Mouse (Mus musculus): ENCODE measurements around the gene Taar5.

Gene Taar5

DNA sequence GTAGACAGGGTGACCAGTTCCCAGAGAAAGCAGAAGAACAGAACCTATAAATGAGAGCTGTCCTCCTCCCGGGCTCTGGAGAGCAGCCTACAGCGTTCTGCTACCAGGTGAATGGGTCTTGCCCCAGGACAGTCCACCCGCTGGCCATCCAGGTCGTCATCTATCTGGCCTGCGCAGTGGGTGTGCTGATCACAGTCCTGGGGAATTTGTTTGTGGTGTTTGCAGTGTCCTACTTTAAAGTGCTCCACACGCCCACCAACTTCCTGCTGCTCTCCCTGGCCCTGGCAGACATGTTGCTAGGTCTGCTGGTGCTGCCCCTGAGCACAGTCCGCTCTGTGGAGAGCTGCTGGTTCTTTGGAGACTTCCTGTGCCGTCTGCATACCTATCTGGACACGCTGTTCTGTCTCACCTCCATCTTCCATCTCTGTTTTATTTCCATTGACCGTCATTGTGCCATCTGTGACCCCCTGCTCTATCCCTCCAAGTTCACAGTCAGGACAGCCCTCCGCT lies at the start of gene Taar5:
Gene Taar5 (plus strand): TSS at position 51 of the 510 bp plus-strand sequence.
- no peak for DNase-seq

DNA sequence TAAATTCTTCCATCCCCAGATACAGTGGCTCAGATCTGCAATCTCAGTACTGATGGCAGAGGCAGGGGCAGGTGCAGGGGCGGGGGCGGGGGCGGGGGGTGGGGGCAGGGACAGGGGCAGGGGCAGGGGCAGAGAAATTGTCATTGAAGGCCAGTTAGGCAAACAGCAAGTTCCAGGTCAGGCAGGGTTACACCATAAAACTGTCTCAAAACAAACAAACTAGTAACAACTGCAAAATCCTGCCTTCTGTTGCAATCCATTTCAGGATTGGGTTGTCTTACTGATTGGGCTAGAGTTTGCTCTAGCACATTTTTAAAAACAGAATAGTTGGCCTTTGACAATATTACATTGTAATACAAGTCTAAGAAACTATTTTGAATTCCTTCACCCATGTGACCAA lies 48.0 kb upstream of the Taar5 start:
- peak in 1 of 2 experiments; percentile 6 for DNase-seq

DNA sequence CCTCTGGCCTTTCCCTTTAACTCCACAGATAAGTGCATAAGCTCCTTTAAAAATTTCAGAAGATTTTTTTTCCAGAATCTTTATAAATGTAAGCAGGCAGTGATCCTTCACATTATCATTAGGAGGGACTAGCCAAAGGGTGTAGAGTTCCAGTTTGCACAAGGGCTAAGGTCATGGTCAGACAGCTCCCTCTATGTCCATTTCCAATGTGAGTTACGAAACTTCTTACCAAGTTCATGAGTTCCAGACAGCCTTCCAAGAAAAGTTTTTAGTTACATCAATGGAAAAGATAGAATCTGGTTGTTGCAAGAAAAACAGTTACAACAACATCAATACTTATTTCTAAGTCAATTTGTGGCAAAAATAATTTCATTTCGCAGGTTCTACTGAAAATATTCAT lies 46.6 kb upstream of the Taar5 start:
- DNase-seq: no peak

DNA sequence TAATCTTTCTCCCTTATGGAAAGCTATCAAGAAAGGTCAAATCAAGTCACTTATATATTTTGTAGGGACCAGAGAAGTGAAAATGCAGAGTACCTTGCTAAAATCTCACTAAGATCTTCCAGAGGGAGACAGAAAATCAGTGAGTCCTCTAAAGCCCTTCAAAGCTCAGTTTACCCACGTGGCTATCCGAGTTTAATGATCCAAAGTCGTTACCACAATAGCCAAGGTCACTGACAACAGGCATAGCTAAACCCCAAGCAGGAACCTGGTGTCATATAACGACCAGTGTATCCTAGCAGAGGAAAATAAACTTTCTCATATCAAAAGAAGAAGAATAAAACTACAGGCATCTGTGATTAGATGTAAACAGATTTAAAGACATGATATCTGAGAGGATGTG lies 32.9 kb upstream of the Taar5 start:
- DNase-seq: no peak

DNA sequence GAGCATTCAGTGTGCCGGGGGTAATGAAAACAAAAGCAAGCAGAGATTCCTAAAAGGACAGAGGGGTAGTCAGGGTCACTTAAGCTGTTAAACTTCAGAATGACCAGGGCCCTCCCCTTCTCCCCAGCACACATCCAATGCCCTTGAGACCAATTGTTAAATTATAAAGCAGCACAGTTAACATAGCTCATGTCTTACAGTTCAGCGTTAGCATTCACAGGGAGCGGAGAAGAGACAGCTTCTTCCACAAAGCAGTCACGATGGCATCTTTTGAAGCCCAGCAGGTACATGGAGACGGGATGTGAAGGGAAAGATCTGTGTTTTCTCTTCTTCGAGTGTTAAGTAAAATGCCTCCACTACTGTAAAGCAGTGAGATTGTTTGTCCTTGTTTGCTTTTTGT lies 32.2 kb upstream of the Taar5 start, which contains the start of gene Taar2:
Gene Taar2 (plus strand): TSS at position 261 of the 400 bp plus-strand sequence.
- no peak for DNase-seq

DNA sequence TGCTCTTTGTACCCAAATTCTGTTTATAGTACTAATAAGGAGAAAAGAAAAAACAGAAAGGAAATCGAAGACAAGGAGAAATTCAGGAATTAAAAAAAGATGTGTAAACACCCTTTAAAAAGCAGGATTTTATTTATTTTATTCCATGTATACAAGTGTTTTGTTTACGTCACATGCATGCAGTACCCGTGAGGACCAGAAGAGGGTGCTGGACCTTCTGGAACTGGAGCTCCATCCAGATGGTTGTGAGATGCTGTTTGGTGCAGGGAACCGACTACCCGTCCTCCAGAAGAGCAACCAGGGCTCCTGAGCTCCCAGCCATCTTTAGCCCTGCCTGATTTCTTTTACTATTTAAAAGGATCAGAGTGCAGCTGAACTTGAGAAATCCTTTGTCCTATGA lies 28.0 kb upstream of the Taar5 start:
- DNase-seq: peak in 1 of 2 experiments; percentile 42

DNA sequence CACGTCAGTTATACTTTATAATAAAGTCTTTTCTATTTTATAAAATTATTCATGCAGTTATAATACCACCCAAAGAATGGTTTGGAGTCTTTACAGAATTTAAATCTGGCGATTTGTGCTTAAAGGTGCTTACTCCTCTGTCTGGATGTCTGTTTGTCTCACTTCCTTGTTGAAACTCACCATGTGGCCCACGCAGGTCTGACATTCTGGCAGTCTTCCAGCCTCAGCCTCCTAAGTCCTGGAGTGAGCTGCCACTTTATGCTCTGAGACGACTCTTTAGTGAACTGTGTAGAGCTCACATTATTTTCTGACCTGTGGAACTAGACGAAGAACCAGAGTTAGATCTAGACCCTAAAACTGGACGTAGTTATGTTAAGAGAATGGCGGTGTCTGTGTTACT lies 22.5 kb upstream of the Taar5 start:
- DNase-seq: peak in 1 of 2 experiments; percentile 6

DNA sequence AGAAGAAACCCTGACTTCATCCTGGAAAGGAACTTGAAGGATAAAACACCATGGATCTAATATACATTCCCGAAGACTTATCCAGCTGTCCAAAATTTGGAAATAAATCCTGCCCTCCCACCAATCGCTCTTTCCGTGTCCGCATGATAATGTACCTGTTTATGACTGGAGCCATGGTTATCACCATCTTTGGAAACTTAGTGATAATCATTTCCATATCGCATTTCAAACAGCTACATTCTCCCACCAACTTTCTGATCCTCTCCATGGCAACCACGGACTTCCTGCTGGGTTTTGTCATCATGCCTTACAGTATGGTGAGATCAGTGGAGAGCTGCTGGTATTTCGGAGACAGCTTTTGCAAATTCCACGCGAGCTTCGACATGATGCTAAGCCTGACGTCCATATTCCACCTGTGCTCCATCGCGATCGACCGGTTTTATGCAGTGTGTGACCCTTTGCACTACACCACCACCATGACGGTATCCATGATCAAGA lies 20.9 kb upstream of the Taar5 start, which contains the start of gene Taar3:
Gene Taar3 (plus strand): TSS at position 51 of the 498 bp plus-strand sequence.
- DNase-seq: no peak

DNA sequence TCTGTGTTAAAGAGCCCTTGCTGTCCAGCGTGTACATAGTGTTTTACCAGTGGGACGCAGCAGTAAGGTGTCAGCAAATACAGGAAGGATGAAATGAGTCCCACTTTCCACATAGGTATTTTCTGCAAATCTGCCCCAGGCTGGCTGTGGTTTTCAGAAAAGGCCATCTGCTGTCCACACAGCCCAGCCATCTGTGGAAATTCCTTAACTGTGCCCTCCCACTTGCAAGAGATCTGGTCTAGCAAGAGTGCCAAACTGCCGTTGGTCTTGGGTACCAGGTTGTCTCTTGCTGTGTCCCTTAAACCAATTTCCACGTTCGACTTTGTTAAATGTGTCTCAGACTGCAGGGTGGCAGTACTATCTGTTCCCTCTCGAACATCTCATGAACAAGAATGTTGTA lies 18.8 kb upstream of the Taar5 start:
- DNase-seq: no peak

DNA sequence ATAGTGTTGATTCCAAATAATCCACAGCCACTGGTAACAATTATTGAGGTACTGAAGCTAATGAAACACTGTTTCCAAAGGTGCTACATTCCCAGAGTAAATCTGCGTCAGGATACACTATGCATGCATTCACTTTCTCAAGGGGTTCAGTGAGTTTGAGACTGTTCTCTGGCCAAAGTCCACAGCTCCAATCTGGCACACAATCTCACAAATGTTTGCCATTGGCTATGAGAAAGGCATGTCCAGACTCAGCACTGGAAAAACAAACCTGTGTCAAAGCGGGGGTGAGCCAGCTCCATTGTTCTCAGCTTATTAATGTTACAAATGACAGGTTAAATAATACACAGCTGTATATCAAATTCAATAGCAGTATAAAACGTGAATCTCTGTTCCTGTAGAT lies 11.4 kb upstream of the Taar5 start:
- DNase-seq: peak; percentile 63 to 72

DNA sequence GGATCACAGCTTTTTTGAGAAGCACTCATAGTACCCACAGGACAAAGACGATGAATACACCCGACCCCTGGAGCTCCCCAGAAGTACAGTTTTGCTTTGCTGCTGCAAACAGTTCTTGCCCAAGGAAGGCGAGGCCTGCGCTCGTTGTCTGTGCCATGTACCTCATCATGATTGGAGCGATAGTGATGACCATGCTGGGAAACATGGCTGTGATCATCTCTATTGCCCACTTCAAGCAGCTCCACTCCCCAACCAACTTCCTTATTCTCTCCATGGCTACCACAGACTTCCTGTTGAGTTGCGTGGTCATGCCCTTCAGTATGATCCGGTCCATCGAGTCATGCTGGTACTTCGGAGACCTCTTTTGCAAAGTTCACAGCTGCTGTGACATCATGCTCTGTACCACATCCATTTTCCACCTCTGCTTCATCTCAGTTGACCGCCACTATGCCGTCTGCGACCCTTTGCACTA lies 10.0 kb upstream of the Taar5 start, which contains the start of gene Taar4:
Gene Taar4 (plus strand): TSS at position 51 of the 472 bp plus-strand sequence.
- no peak for DNase-seq

DNA sequence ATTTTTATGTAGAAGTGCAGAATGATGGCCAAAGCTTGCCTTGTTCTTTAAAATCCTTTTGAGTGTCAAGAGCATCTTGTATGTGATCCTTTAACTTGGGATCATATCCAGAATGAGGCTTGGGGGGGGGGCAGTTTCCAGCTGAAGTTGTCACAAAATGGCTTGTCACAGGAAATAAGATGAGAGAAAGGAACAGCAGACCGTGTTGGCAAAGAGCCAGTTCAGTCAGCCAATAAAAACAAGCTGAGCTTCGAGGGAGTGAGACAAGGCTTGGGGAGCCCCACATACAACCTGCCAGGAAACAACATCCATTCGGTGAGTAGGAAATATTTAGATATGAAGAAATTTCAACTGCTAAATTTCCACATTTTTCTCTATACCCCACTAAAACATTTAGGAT lies 7.1 kb upstream of the Taar5 start:
- peak in 1 of 2 experiments; percentile 7 for DNase-seq

DNA sequence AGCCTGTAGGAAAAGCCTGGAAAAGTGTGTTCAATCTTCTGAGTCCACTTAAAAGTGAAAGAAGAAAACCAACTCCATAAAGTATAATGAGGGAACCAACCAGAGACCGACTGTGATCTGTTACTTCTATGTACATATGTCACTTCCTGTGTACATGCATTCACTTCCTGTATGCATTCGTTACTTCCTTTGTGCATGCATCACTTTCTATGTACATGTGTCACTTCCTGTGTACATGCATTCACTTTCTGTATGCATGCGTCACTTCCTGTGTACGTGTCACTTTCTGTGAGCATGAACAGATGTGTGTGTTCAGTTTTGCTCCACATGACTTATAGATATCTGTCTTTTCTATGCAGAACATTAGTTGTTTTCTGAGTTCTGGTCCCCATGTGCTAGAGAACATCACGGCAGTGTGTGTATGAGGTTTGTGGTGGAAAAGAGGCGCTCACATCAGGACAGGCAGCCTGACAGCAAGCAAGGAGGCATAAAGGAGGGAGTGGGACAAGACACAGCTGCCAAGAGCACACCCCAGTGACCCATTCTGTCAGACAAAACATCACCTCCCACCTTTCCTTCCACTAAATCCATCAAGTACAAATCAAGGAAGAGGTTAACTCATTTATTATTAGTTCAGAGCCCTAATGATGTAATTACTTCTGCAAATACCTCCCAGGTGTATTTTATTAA lies 5.4 kb upstream of the Taar5 start:
- DNase-seq: no peak

DNA sequence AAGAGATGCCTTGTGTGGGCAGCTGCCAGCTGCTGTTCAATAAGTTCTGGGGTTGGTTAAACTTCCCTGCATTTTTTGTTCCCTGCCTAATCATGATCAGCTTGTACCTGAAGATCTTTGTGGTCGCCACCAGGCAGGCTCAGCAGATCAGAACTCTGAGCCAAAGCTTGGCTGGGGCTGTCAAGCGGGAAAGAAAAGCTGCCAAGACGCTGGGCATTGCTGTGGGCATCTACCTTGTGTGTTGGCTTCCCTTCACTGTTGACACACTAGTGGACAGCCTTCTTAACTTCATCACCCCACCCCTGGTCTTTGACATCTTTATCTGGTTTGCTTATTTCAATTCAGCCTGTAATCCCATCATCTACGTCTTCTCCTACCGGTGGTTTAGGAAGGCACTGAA lies 750 bp downstream of the Taar5 start:
- DNase-seq: no peak

DNA sequence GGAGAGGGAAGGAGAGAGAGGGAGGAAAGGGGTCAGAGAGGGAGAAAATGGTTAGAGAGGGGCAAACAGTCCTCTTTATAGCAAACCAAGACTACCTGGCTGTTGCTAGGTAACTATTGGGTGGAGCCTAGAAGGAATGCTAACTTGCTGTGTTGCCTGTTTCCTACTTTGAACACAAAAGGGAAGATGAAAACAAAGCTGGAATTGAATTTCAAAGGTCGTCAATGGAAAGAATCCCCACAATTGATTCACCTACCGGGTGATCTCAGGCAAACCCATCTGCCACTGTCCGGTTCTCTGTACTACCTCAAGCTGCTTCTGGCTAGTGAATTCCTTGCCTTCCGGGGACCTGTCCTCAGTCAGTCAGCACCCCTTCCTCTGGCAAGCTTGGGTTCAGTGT lies 7.5 kb downstream of the Taar5 start:
- DNase-seq: no peak

DNA sequence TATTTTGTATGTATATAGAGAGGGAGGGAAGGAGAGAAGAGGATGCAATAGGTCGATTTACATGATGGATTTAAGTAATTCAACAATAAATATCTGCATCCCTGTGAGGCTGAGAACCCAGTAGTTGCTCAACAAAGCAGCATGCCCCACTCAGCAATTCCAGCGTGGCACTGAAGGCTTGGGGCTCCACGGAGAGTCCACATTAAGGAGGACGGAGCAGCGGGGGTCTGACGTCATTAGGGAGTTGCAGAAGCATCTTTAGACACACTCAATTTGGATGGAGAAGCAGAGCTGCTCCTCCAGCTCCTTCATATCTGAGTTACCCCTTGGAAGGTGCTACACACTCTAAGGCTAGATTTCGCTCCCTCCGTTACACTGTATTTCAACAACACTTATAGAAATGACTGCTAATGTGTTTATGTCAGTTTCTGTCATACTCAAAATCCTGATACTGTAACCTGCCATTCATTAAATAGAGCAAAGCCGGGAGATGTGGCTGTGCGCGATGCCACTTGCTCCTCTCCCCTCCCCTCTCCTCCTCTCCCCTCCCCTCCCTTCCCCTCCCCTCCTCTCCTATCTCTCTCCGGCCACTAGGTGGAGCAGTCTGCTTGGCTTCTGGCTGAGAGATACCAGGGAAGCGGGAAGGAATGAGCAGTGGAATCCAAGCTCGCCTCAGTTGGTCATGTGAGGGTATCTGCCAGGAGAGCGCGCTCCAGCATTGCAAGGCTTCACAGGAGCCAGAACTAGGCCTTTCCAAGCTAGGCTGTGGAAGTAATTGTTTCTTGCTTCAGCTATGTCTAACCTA lies 8.6 kb downstream of the Taar5 start:
- peak; percentile 81 to 87 for DNase-seq

DNA sequence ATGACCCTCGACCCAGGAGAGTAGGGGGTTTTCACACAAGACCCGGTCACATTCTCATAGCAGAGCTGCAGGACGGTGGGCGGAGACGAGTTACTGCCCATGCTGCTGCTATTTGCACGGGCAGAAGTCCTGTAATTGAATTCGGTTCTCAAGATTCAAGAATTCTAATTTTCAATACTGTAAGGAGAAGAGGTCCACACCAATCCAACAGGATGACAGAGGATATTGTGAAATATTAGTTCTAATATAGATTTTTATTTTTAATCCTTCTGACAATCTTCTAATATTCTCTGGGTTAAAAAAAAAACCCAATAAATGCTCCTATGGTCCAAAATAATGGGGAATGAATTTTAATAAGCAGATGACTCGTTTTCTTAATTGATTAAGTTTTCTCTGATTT lies 15.0 kb downstream of the Taar5 start, which contains the start of gene Taar6:
Gene Taar6 (minus strand): TSS at position 101 of the 400 bp plus-strand sequence.
- DNase-seq: no peak

DNA sequence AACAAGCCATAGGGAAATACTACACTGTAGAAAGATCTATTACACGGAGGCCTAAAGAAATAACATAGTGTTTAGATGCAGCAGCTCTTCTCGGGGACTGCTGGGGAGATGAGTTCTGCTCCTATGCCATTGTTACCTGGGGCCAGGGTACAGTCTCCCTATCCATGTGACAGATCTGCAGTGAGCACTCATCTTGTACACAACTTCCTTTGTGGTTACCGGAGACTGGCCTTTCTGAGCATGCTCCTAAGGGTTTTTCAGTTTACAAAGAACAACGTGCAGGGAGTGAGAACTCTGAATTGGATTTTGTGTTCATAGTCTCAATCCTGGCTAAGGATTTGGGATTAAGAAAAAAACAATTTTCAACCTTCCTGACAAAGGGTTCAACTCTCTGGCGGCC lies 15.9 kb downstream of the Taar5 start:
- DNase-seq: no peak

DNA sequence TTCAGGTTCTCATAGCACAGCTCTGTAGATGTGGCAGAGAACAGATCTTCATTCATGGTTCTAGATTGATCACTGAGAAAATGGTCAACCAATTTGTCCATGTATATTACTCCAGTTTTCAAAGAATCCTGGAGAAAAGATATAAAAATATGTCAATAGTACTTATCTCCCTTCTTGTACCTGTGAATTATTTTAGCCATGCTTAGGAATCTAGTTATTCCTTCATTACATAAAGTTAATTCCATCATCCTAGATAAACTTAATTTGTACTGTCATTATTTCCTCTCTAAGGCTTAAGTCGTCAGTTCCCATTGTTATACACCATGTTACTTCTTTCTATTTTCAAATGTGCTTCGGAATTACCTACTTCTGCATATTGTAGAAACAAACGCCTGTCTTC lies 22.9 kb downstream of the Taar5 start, which contains the start of gene Taar7a:
Gene Taar7a (minus strand): TSS at position 101 of the 400 bp plus-strand sequence.
- DNase-seq: no peak

DNA sequence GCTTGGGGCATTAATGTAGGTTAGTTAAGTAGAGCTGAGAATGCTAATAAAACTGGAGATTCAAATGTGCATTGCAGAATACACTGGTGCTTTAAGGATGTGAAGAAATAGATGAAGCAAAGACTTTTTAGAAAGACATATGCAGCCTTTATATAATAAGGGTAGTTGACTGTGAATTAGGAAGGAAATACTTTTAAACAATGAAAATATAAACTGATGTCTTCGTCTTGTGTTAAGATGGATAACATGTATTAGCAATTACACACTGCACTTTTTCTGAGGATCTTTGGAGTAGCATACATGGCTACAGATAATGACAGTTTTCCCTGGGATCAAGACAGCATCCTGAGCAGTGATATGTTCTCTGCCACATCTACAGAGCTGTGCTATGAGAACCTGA lies 29.1 kb downstream of the Taar5 start, which contains the start of gene Taar7b:
Gene Taar7b (plus strand): TSS at position 301 of the 400 bp plus-strand sequence.
- DNase-seq: no peak

DNA sequence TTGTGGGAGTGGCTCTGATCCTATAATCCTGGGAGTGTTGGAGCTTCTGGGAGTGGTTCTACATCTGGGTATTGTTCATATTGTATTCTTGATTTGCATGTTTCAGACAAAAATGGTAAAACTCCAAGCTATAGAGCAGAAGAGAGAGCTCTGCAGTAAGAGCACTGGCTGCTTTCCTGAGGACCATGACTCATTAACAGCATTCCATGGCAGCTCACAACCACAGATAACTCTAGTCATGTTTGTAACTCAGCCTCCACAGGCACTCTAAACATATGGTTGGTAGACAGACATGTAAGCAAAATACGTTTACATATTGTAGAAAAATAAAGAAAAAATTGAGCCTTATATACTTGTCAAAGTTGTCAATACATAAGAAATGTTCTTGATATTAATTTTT lies 35.9 kb downstream of the Taar5 start:
- no peak for DNase-seq

DNA sequence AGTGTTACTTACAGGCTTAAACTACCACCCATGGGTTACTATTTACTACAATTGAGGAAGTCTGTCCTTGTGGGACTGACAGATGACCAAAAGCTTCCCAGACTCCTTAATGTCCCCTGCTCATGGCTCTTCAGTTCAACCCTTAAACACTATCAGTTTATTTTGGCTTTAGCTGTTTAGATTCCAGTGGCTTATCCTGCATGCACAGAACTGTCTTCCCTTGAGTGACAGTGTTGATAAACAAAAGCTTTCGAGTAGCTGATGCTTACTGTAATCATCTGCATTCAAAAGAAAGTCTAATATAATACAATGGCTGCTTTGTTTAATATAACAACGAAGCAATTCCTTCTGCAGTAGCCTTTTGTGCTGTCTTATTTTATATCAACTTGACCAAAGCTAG lies 36.5 kb downstream of the Taar5 start:
- DNase-seq: no peak

DNA sequence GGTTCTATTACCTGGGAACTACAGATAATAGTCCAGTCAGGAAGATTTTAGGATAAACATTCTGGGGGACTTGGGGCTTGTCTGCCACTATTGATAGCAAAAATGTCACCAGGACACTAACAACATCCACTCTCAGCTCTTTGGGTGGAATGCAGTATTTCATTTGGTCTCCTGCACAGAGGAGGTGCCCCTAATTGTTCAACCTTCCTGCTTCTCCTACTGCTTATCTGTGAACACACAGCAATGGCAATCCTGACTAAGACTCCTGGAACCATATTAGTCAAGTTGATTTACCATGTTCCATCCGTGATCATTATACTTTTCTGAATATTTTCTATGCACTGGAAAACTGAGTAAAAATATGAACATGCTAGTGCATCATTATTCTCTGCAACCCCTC lies 37.6 kb downstream of the Taar5 start:
- no peak for DNase-seq

Measured in kidney, postnatal 36 days (tissue).